Mouse (Mus musculus) midbrain, embryonic 11.5 days (tissue): ENCODE data around the gene Edf1. TPM values are rescaled to one million over a fixed set of nuclear protein-coding genes. Genes with fewer than 3 reads are reported as not detected.

Experiments used
- ATAC-seq: fragments of 200-750 bp; cut with Nextera tagmentation; 2 replicates; pipeline ENCODE4 v1.8.0; 2017; ENCODE audit warnings: moderate TSS enrichment, moderate library complexity; ENCODE audit not compliant: low FRiP score
- DNase-seq: peaks from one replicate; pipeline ENCODE4 v3.0.0; 2015; ENCODE audit warnings: low spot score; ENCODE audit errors: missing footprints
- H3K27ac ChIP-seq: fragments of 300-500 bp; sonication (generic); 2 replicates; pipeline ENCODE4 v1.5.1; 2014; ENCODE audit warnings: low read depth, low read length
- H3K27me3 ChIP-seq: fragments of 300-500 bp; sonication (generic); 2 replicates; pipeline ENCODE4 v1.6.1; 2014; ENCODE audit warnings: mild to moderate bottlenecking, low read length, moderate library complexity, mixed read lengths; ENCODE audit not compliant: control insufficient read depth, insufficient read depth
- H3K36me3 ChIP-seq: fragments of 300-500 bp; sonication (generic); 2 replicates; pipeline ENCODE4 v1.6.1; 2014; ENCODE audit warnings: mild to moderate bottlenecking, low read length, moderate library complexity, mixed read lengths; ENCODE audit not compliant: control insufficient read depth, insufficient read depth
- H3K4me1 ChIP-seq: fragments of 300-500 bp; sonication (generic); 2 replicates; pipeline ENCODE4 v1.6.1; 2014; ENCODE audit warnings: low read length; ENCODE audit not compliant: control insufficient read depth, insufficient read depth
- H3K4me2 ChIP-seq: fragments of 300-500 bp; sonication (generic); 2 replicates; pipeline ENCODE4 v1.6.1; 2014; ENCODE audit warnings: mild to moderate bottlenecking, moderate library complexity
- H3K4me3 ChIP-seq: fragments of 300-500 bp; sonication (generic); 2 replicates; pipeline ENCODE4 v1.5.1; 2014; ENCODE audit warnings: low read depth, low read length
- H3K9ac ChIP-seq: fragments of 300-500 bp; sonication (generic); 2 replicates; pipeline ENCODE4 v1.6.1; 2014; ENCODE audit warnings: low read length
- H3K9me3 ChIP-seq: fragments of 300-500 bp; sonication (generic); 2 replicates; pipeline ENCODE4 v1.6.1; 2016; ENCODE audit warnings: low read length; ENCODE audit not compliant: control insufficient read depth
- WGBS: fragments of 180-500 bp; shearing (Covaris S2); extraction: QIAGEN DNeasy Blood & Tissue Kit; methylation state at CpG from one replicate; pipeline ENCODE4 v1.1.7; 2014; 5-methylcytosine and 5-hydroxymethylcytosine counted together
- polyA plus RNA-seq: library from polyadenylated mRNA; unstranded; fragments of >200 nt; fragmentation: Nextera tagmentation; extraction: Ambion mirVana; gene quantifications from 2 replicates; pipeline ENCODE4 v1.2.1, GENCODE M21; 2014

The Edf1 gene
- 385 TPM in 2 replicates for polyA plus RNA-seq

DNA sequence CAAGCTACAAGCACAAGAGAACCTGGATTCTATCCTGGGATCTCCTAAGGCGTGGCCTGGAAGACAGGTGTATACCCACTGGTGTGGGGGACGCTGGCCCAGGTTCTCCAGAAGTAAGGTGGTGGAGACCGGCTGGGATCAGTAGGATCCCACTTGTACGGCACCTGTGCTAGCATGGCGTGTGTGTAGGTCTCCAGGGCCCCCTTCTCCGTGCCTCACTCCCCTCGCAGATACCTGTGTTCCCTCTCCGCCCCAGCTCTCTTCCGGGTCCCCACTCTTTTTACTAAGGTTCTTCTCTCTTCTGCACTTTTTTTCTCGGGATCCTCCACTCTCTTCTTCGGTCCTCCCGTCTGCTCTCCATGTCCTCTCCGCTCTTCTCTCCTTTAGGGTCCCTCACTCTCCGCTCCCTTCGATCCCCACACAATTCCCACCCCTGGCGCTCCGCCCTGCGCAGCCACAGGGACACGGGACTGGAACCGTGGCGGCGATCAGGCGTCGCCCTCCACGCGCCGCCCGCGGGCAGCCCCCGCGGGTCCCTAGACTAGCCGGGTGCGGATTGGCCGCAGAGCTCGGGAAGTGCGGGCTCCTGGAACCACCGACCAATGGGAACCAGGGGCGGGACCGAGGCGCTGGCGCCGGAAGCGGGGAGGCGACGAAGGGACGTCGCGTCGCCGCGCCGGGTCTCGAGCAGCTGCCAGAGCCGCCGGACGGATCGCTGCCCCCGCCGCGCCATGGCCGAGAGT, at the start of gene Edf1:
Gene Edf1, plus strand, starts transcription at position 627 of the 743 bp plus-strand sequence.
- peak; percentile 97 for DNase-seq
- H3K36me3 ChIP-seq, result peaks cover 10% of the 10 kb centered on the region; the same call in 1 of the 2 replicates
- H3K4me2 ChIP-seq, result peak within 1 kb of the TSS; percentile 92
- H3K9me3 ChIP-seq, result no peaks in the 10 kb centered on the region
- peaks cover 19% of the 10 kb centered on the region for H3K4me1 ChIP-seq
- H3K4me3 ChIP-seq, result peak within 1 kb of the TSS; percentile 93
- peak within 1 kb of the TSS; percentile 31 for H3K27ac ChIP-seq
- no peaks in the 10 kb centered on the region for H3K27me3 ChIP-seq
- under 1% methylated on average over 61 of the region's 61 CpGs for WGBS
- peak within 1 kb of the TSS; percentile 91 for H3K9ac ChIP-seq
- peak; percentile 99 for ATAC-seq

DNA sequence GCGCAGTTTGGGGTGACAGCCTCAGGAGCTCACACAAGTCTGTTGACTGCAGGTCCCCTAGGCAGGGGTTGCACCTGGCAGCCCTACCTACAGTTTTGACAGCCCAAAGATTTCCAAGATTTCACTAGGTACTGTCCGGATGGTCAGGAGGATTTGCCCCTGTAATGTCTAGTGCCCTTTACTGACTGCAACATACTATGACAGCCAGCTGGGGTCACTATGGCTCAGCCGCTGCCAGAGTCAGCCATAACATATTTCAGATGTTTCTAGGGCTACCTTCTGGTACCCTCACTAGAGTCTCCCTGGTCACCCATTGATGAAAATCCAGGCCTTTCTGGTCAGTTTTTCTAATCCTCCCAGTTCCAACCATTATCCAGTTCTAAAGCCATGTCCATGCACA, 47.7 kb upstream of the Edf1 start:
- DNase-seq, result no peak
- Histone ChIP-seq H3K9me3 (no peaks in the 10 kb centered on the region), H3K9ac (no peak overlapping the region), H3K27ac (no peak overlapping the region), H3K27me3 (no peaks in the 10 kb centered on the region), H3K4me1 (no peaks in the 10 kb centered on the region), H3K36me3 (no peaks in the 10 kb centered on the region), H3K4me3 (no peak overlapping the region), H3K4me2 (no peak overlapping the region)
- 67% methylated on average over 3 of the region's 3 CpGs for WGBS
- ATAC-seq, result no peak

DNA sequence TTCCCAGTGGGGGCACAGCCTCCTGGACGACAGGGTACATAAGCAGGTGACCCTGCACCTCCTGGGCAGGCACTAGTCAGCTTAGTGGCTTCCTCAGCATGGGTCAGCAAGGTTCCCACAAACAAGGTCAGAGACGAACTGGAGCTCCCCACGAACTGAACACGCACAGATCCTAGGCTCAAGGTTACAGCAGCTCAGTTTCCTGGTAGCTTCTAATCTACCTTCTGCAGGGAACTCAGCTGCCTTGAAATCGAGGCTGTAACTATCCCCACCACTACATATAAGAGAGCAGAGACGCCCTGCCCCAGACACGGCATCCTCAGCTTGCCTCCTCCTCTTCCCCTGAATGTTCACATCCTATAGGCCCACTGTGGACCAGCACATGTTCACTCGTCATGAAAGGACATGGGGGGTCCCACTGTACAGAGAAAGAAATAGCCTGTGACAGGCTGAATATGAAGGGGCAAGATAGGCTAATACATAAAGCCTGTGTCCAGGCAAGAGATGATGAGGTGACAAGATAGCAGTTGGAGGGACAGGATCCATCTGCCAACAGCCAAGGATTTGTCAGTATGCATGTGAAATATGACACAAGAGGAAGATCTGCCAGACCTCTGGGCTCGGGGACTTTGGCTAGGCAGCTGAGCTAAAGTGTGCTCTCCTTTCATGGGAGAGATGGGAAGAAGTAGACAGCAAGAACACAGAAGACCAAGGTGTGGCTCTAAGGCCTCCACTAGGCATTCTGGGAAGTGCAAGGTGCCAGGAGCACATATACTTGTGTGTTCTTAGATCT, 30.9 kb upstream of the Edf1 start:
- WGBS, result 92% methylated on average over 9 of the region's 9 CpGs
- no peak for DNase-seq
- Histone ChIP-seq H3K9me3 (no peaks in the 10 kb centered on the region), H3K27ac (no peak overlapping the region), H3K4me2 (no peak overlapping the region), H3K4me3 (no peak overlapping the region), H3K36me3 (peaks cover 27% of the 10 kb centered on the region), H3K9ac (no peak overlapping the region), H3K27me3 (no peaks in the 10 kb centered on the region), H3K4me1 (no peaks in the 10 kb centered on the region)
- ATAC-seq, result no peak

DNA sequence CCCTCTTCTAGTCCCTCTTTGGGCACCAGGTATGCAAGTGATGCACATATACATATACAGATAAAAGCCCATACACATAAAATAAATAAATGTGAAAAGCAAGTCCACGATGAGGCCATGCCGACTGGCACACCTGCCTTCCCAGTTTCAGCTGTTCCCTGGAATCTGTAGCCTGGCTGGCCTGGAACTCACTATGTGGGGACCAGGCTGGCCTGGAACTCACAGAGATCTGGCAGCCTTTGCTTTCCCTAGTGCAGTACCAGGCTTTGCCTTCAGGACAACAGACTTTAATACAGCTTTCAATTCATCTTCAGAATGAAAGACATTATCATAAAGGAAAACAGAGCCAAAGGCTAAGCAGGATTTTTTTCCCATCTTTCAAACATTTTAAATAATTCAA, 23.9 kb upstream of the Edf1 start:
- peaks cover 8% of the 10 kb centered on the region; the same call in 1 of the 2 replicates for H3K36me3 ChIP-seq

DNA sequence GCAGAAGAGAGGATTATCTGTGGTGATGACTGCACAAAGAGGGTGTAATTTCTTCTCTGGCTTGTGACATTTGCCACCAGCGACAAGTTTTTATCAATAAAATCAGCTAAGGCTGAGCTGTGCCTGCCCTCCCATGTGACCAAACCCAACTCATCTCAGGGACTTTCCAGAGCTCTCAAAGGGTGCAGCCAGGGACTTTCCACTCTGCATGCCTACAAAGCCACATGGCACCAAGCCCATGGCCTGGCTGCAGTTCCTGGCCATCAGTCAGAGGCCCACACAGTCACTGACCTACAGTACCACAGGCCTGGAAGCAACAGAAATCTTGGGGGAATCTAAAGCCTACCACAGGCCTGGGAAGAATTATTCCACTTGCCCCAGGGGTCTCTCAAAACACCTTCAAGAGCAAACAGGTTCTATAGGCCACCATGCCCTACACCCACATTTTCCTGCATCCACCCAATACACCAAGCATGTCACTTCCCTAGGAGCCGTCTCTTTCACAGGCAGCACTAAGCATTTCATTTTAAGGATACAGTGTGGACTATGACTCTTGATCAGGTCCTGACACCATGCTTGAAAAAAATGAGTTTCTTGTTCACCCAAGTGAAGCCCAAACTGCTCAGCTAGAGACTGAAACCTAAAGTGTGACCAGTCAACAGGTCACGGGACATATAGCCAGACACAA, 23.3 kb upstream of the Edf1 start:
- H3K27me3 ChIP-seq, result no peaks in the 10 kb centered on the region
- H3K27ac ChIP-seq, result no peak overlapping the region
- ATAC-seq (no peak), DNase-seq (no peak)
- WGBS, result 89% methylated on average over 3 of the region's 3 CpGs
- no peak overlapping the region for H3K4me3 ChIP-seq
- no peak overlapping the region for H3K4me2 ChIP-seq
- peaks cover 6% of the 10 kb centered on the region; the same call in 1 of the 2 replicates for H3K36me3 ChIP-seq
- H3K9me3 ChIP-seq, result no peaks in the 10 kb centered on the region
- H3K9ac ChIP-seq, result no peak overlapping the region
- no peaks in the 10 kb centered on the region for H3K4me1 ChIP-seq

More for the DNA sequence above, 23.9 kb upstream of the Edf1 start:
- H3K9me3 ChIP-seq, result no peaks in the 10 kb centered on the region
- H3K4me1 ChIP-seq, result no peaks in the 10 kb centered on the region
- 96% methylated on average over 2 of the region's 2 CpGs for WGBS
- ATAC-seq, result no peak
- no peak for DNase-seq
- no peak overlapping the region for H3K27ac ChIP-seq
- H3K9ac ChIP-seq, result no peak overlapping the region
- no peaks in the 10 kb centered on the region for H3K27me3 ChIP-seq
- H3K4me2 ChIP-seq, result no peak overlapping the region
- no peak overlapping the region for H3K4me3 ChIP-seq

DNA sequence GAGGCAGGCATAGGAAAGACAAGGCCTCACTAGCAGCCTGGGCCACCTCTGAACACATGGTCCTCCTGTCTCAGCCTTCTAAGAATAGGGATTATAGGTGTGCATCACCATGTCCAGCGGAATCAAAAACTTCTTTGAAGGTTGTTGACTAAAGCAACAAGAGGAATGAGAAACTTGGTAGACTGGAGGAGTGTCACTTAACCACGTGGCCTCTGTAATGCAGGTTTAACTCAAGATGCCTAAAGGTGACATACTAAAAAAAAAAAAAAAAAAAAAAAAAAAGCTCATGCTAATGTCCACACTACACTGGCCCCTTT, 22.8 kb upstream of the Edf1 start:
- Histone ChIP-seq H3K4me1 (no peaks in the 10 kb centered on the region), H3K27me3 (no peaks in the 10 kb centered on the region), H3K4me3 (no peak overlapping the region), H3K9ac (no peak overlapping the region), H3K4me2 (no peak overlapping the region), H3K36me3 (peaks cover 6% of the 10 kb centered on the region; the same call in 1 of the 2 replicates), H3K9me3 (no peaks in the 10 kb centered on the region), H3K27ac (no peak overlapping the region)
- 90% methylated on average over 2 of the region's 2 CpGs for WGBS
- ATAC-seq (no peak), DNase-seq (no peak)

DNA sequence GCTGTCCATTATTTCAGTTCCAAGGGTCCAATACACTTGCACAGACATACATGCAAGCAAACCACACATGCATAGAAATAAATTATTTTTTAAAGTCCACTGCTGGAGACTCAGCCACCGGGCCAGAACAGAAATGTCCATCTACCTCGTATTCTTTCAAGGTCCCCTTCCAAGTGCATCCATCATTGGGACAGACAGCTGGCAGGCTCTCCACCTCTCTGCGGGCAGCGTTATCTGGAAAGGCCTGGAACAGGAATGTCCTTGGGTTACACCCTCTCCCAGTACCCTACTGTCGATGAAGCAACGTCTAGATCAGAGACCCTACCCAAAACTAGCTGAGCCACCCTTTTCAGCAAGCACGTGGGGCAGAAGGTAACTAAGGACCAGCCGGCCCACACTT, 21.1 kb upstream of the Edf1 start:
- DNase-seq, result no peak
- no peak overlapping the region for H3K4me2 ChIP-seq
- H3K27ac ChIP-seq, result no peak overlapping the region
- no peaks in the 10 kb centered on the region; the same call in 1 of the 2 replicates for H3K36me3 ChIP-seq
- no peaks in the 10 kb centered on the region for H3K9me3 ChIP-seq
- no peak for ATAC-seq
- 91% methylated on average over 8 of the region's 8 CpGs for whole genome bisulfite sequencing
- H3K9ac ChIP-seq, result no peak overlapping the region
- H3K27me3 ChIP-seq, result no peaks in the 10 kb centered on the region
- H3K4me3 ChIP-seq, result no peak overlapping the region
- H3K4me1 ChIP-seq, result no peaks in the 10 kb centered on the region

DNA sequence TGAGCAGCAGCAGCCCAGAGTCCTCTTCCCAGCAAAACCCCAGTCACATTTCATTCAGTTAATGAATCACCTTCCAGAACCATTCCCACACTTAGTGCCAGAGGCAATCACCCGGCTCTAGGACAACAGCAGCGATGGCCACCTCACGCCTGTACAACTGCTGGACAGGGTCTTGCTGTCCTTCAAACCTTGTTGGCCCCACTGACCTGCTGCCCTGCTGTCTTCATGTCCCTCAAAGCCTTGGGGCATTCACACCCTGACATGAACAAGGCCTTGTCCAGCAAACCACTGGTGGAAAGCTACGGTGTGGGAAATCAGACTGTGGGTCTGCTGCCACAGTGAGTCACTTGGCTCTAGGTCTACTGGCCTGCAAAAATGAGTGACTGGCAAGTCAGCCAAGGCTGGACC, 17.1 kb upstream of the Edf1 start:
- Histone ChIP-seq H3K9me3 (no peaks in the 10 kb centered on the region), H3K27ac (no peak overlapping the region), H3K4me3 (no peak overlapping the region), H3K9ac (no peak overlapping the region), H3K36me3 (no peaks in the 10 kb centered on the region; the same call in 1 of the 2 replicates), H3K27me3 (no peaks in the 10 kb centered on the region), H3K4me2 (no peak overlapping the region), H3K4me1 (no peaks in the 10 kb centered on the region)
- 94% methylated on average over 4 of the region's 4 CpGs for WGBS
- ATAC-seq (no peak), DNase-seq (no peak)
